Mouse (Mus musculus) testis, adult 2 months (tissue): ENCODE measurements at regions not wholly inside any gene's neighbourhood (a gene's known extent, or its start where the extent isn't known, plus 50 kb on each side); places are given as distances from the start of the nearest gene placed in this dataset.
A peak's percentile ranks its signal among the peaks of the same experiment; 100 is the strongest.
"Not testable (repeated sequence)": the region's sequence is repeated elsewhere in the genome, so short reads cannot be mapped to it uniquely, and the experiment has no call there.

Experiments used
- H3K27ac ChIP-seq: fragments of 200-500 bp; 2 replicates; pipeline ENCODE4 v1.5.1; 2012; ENCODE audit warnings: low read depth, low read length; ENCODE audit not compliant: control insufficient read depth, insufficient read depth
- H3K27me3 ChIP-seq: fragments of 200-500 bp; 2 replicates; pipeline ENCODE4 v1.6.1; 2012; ENCODE audit warnings: mild to moderate bottlenecking, low read length, moderate library complexity; ENCODE audit not compliant: control insufficient read depth, insufficient read depth
- H3K36me3 ChIP-seq: fragments of 200-500 bp; 2 replicates; pipeline ENCODE4 v1.6.1; 2012; ENCODE audit warnings: mild to moderate bottlenecking, low read length; ENCODE audit not compliant: control insufficient read depth, insufficient read depth
- H3K4me1 ChIP-seq: fragments of 200-500 bp; 2 replicates; pipeline ENCODE4 v1.6.1; 2012; ENCODE audit warnings: low read length; ENCODE audit not compliant: control insufficient read depth, insufficient read depth
- H3K4me3 ChIP-seq: fragments of 200-500 bp; 2 replicates; pipeline ENCODE4 v1.5.1; 2012; ENCODE audit warnings: low read depth, mild to moderate bottlenecking, low read length, moderate library complexity, mixed read lengths; ENCODE audit not compliant: control insufficient read depth
- CTCF ChIP-seq: fragments of 200-500 bp; IDR thresholded peaks from 2 replicates; pipeline ENCODE4 v1.5.1; 2012; ENCODE audit warnings: low read depth, mild to moderate bottlenecking, inconsistent platforms, low read length, moderate library complexity; ENCODE audit not compliant: control insufficient read depth, insufficient read depth, insufficient replicate concordance
- POLR2A ChIP-seq: fragments of 200-500 bp; IDR thresholded peaks from 2 replicates; pipeline ENCODE4 v1.6.1; 2012; ENCODE audit warnings: low read depth, mild to moderate bottlenecking, inconsistent platforms, low read length, moderate library complexity; ENCODE audit not compliant: control insufficient read depth

- no peak overlapping the region for H3K27ac ChIP-seq
- no peaks in the 10 kb centered on the region for H3K36me3 ChIP-seq
- no peaks in the 10 kb centered on the region for H3K4me1 ChIP-seq
- TF ChIP-seq CTCF: peak; percentile 33; the same call in 1 of the 2 replicates
- TF ChIP-seq POLR2A: no peak
- H3K27me3 ChIP-seq: no peaks in the 10 kb centered on the region
- H3K4me3 ChIP-seq: no peak overlapping the region
These were observed 70.4 kb downstream of the AI429214 start for GRCm38 (mm10) chr8:37063764-37064331.

GRCm38 (mm10) chr8:37072905-37073304 lies 79.5 kb downstream of the AI429214 start:
- no peak for TF ChIP-seq CTCF
- TF ChIP-seq POLR2A: no peak
- no peaks in the 10 kb centered on the region for H3K27me3 ChIP-seq
- H3K4me3 ChIP-seq: no peak overlapping the region
- H3K27ac ChIP-seq: no peak overlapping the region
- no peaks in the 10 kb centered on the region for H3K36me3 ChIP-seq
- H3K4me1 ChIP-seq: no peaks in the 10 kb centered on the region

- Histone ChIP-seq H3K4me1 (no peaks in the 10 kb centered on the region), H3K27me3 (no peaks in the 10 kb centered on the region), H3K36me3 (no peaks in the 10 kb centered on the region), H3K4me3 (no peak overlapping the region), H3K27ac (no peak overlapping the region)
- TF ChIP-seq CTCF (no peak), POLR2A (no peak)
These were observed 106.3 kb downstream of the AI429214 start for GRCm38 (mm10) chr8:37099727-37100126.

GRCm38 (mm10) chr8:37112386-37112785 lies 119.0 kb downstream of the AI429214 start:
- not testable (repeated sequence) for H3K27ac ChIP-seq, H3K4me3 ChIP-seq, H3K36me3 ChIP-seq, H3K27me3 ChIP-seq, H3K4me1 ChIP-seq

- Histone ChIP-seq H3K27me3 (no peaks in the 10 kb centered on the region), H3K27ac (no peak overlapping the region), H3K4me3 (no peak overlapping the region), H3K36me3 (no peaks in the 10 kb centered on the region), H3K4me1 (no peaks in the 10 kb centered on the region)
- TF ChIP-seq CTCF (no peak), POLR2A (no peak)
These were observed 132.4 kb downstream of the AI429214 start for GRCm38 (mm10) chr8:37125834-37126233.

- H3K36me3 ChIP-seq: no peaks in the 10 kb centered on the region
These were observed 136.3 kb downstream of the AI429214 start for GRCm38 (mm10) chr8:37129670-37130069.

GRCm38 (mm10) chr8:37131988-37132387 lies 138.6 kb downstream of the AI429214 start:
- H3K36me3 ChIP-seq: no peaks in the 10 kb centered on the region
- no peaks in the 10 kb centered on the region for H3K4me1 ChIP-seq
- H3K27ac ChIP-seq: no peak overlapping the region
- TF ChIP-seq POLR2A (no peak), CTCF (no peak)
- H3K4me3 ChIP-seq: no peak overlapping the region
- no peaks in the 10 kb centered on the region for H3K27me3 ChIP-seq

More at GRCm38 (mm10) chr8:37129670-37130069, 136.3 kb downstream of the AI429214 start:
- Histone ChIP-seq H3K4me1 (no peaks in the 10 kb centered on the region), H3K4me3 (no peak overlapping the region), H3K27me3 (no peaks in the 10 kb centered on the region), H3K27ac (no peak overlapping the region)
- TF ChIP-seq CTCF: no peak
- no peak for TF ChIP-seq POLR2A

GRCm38 (mm10) chr8:37134192-37134964 lies 141.0 kb downstream of the AI429214 start:
- H3K36me3 ChIP-seq: no peaks in the 10 kb centered on the region
- H3K27ac ChIP-seq: no peak overlapping the region
- no peaks in the 10 kb centered on the region for H3K4me1 ChIP-seq
- TF ChIP-seq POLR2A (no peak), CTCF (no peak)
- no peak overlapping the region for H3K4me3 ChIP-seq
- H3K27me3 ChIP-seq: no peaks in the 10 kb centered on the region
